Mouse (Mus musculus) erythroblast, embryonic 14.5 days (primary cell): ENCODE results near the gene Eif4a2. TPM values are rescaled to one million over a fixed set of nuclear protein-coding genes. Genes with fewer than 3 reads are reported as not detected.
A peak's percentile ranks its signal among the peaks of the same experiment; 100 is the strongest.

ENCODE experiments used
- H3K27me3 ChIP-seq: 2 replicates; pipeline ENCODE4 v1.6.1; 2012; ENCODE audit warnings: inconsistent platforms; ENCODE audit not compliant: control insufficient read depth
- H3K36me3 ChIP-seq: 2 replicates; pipeline ENCODE4 v1.6.1; 2012; ENCODE audit warnings: mild to moderate bottlenecking, inconsistent platforms; ENCODE audit not compliant: control insufficient read depth
- H3K4me1 ChIP-seq: 2 replicates; pipeline ENCODE4 v1.6.1; 2012; ENCODE audit warnings: inconsistent platforms; ENCODE audit not compliant: control insufficient read depth
- H3K4me3 ChIP-seq: replicated peaks from 2 replicates; pipeline ENCODE3; 2012; ENCODE audit warnings: moderate library complexity, mild to moderate bottlenecking, inconsistent platforms
- H3K9me3 ChIP-seq: 2 replicates; pipeline ENCODE4 v1.6.1; 2012; ENCODE audit warnings: low read length, inconsistent platforms, mixed read lengths; ENCODE audit not compliant: control insufficient read depth
- GATA1 ChIP-seq: IDR thresholded peaks from 2 replicates; pipeline ENCODE4 v1.6.1; 2012; ENCODE audit warnings: low read length, inconsistent platforms, mixed read lengths
- TAL1 ChIP-seq: IDR thresholded peaks from 3 replicates; pipeline ENCODE4 v1.6.1; 2012; ENCODE audit warnings: low read length, inconsistent platforms, mixed read lengths
- polyA plus RNA-seq: library from polyadenylated mRNA; stranded (reverse); fragments of >175 nt; gene quantifications from 2 replicates; pipeline ENCODE4 v1.2.3, GENCODE M21; 2012

Gene Eif4a2
- polyA plus RNA-seq, 1 experiment, result 0.41 TPM

DNA sequence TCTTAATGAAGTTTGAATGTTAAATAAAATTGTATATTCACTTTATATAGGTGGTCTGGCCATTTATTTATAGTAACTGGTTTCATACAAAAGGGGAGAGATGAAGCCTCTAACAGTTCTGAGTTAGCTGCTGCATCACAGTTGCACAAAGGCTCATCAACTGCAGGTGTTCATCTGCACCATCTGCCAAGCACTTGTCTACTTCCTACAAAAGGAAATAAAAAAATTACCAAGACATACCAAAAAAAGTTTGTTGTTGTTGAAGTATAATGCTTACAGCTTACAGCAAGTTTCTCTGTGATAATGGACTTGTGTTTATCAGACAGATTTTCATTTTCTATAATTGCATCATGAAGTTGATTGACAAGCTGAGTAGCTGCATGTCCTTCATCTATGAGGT lies 6.7 kb downstream of the Eif4a2 start:
- H3K4me3 ChIP-seq, result no peak overlapping the region
- H3K27me3 ChIP-seq, result no peaks in the 10 kb centered on the region
- H3K9me3 ChIP-seq, result no peaks in the 10 kb centered on the region
- TF ChIP-seq GATA1 (no peak), TAL1 (no peak)
- peaks cover 28% of the 10 kb centered on the region for H3K4me1 ChIP-seq
- peaks cover 95% of the 10 kb centered on the region for H3K36me3 ChIP-seq

DNA sequence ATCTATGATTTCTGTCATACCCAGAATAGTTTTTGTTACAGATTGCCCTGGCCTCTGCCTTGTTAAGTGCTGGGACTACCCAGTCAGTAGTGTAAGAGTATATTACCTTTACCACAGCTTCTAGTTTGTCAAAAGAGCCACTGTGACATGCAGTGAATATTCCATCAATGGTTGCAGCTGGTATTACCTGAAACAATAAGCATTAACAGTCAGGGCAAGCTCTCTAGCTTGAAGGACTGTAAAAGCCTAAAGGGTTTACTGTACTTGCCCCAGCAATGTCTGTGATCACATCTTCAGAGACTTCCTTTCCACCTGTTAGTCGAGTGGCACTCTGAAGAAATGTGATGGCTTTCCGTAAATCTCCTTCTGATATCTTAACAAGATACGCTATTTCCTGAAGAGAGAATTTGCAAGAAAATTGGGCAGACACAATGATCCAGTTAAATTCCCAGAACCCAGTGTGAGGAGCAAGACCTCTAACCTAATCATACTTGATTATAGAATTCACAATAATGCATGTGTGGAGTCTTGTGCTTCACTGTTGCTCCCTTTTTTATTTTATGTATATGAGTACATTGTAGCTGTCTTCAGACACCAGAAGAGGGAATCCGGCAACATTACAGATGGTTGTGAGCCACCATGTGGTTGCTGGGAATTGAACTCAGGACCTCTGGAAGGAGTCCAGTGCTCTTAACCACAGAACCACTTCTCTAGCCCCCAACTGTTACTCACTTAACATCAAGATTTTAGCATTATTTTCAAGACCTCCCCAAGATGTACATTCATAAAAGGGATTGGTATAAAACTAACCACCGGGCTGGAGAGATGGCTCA lies 7.3 kb downstream of the Eif4a2 start:
- Histone ChIP-seq H3K27me3 (no peaks in the 10 kb centered on the region), H3K4me1 (peaks cover 21% of the 10 kb centered on the region), H3K36me3 (peaks cover 95% of the 10 kb centered on the region), H3K4me3 (no peak overlapping the region), H3K9me3 (no peaks in the 10 kb centered on the region)
- TF ChIP-seq GATA1 (no peak), TAL1 (no peak)

DNA sequence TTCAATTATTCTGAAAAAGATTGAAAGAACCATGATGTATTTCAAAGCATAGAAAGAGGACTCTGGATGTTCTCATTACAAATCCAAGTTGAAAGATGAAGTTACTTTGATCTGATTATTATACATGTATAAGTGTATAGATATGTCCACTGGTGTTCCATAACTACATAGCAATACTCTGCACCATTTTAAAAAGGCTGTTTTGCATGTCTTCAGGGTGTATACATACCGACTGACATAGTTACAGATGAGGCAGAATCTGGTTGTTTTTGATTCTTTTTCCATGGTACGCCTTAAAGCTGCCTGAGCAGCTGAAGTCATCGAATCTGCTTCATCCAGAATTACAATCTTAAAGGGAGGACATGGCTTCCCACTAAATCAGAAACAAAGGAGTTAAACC lies 8.2 kb downstream of the Eif4a2 start:
- H3K36me3 ChIP-seq, result peaks cover 95% of the 10 kb centered on the region
- no peaks in the 10 kb centered on the region for H3K27me3 ChIP-seq
- TF ChIP-seq TAL1 (no peak), GATA1 (no peak)

DNA sequence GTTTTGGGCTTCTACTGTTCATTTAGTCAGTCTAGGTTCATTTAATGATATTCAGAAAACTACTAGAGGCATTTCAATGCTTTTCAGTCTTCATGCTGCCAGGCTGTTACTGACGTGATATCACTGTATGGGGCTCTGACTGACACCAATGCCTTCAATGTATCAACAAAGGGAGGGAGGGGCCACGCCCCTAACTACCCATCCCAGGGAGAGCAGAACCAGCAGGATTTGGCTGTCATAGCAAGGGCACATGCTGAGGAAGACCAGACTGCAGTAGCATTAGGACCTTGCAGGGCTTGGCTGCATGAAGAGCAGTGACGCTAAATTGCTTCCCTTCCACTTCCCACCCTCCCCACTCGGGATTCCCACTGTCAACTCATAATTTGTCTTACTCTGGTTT lies 9.9 kb downstream of the Eif4a2 start:
- no peak overlapping the region for H3K4me3 ChIP-seq
- no peaks in the 10 kb centered on the region for H3K9me3 ChIP-seq
- TF ChIP-seq TAL1 (no peak), GATA1 (no peak)
- H3K36me3 ChIP-seq, result peaks cover 95% of the 10 kb centered on the region
- peaks cover 4% of the 10 kb centered on the region for H3K4me1 ChIP-seq
- no peaks in the 10 kb centered on the region for H3K27me3 ChIP-seq

More for the DNA sequence above, 8.2 kb downstream of the Eif4a2 start:
- H3K4me1 ChIP-seq, result peaks cover 13% of the 10 kb centered on the region
- no peak overlapping the region for H3K4me3 ChIP-seq
- no peaks in the 10 kb centered on the region for H3K9me3 ChIP-seq

DNA sequence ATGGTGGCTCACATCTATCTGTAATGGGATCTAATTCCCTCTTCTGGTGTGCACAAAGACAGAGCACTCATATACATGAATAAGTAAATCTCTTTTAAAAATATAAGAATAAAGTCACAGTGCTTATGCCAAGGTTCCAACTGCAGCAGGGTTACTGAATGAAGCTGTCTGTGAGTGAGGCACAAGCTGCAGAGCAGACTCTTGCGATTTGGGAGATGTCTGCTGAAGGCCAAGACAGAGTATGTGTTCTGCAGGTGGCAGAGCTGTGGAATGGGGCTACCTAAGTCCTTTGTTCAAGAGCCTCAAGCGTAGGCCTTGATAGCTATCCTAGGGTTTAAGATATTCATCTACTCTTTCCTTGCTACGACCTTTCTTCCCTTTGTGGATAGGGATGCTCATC lies 15.2 kb downstream of the Eif4a2 start:
- Histone ChIP-seq H3K4me3 (no peak overlapping the region), H3K36me3 (peaks cover 87% of the 10 kb centered on the region), H3K4me1 (peaks cover 12% of the 10 kb centered on the region), H3K27me3 (no peaks in the 10 kb centered on the region), H3K9me3 (no peaks in the 10 kb centered on the region)
- TF ChIP-seq GATA1 (no peak), TAL1 (no peak)

DNA sequence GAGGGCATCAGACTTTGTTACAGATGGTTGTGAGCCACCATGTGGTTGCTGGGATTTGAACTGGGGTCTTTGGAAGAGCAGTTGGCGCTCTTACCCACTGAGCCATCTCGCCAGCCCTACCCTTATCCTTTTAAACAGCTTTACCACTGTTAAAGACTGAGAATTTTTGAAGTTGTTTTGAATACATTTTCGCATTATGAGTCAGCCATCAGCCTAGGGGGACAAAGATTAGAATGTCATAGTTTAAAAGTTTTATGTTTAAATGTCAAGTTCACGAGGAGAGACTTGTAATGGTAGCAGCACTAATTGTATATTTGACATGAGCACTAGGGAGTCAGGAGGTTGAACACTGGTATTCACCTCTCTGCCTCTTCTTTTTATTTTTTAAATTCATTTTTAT lies 15.9 kb downstream of the Eif4a2 start:
- Histone ChIP-seq H3K36me3 (peaks cover 80% of the 10 kb centered on the region), H3K9me3 (no peaks in the 10 kb centered on the region), H3K27me3 (no peaks in the 10 kb centered on the region), H3K4me3 (no peak overlapping the region), H3K4me1 (peaks cover 15% of the 10 kb centered on the region)
- no peak for TF ChIP-seq TAL1
- no peak for TF ChIP-seq GATA1

DNA sequence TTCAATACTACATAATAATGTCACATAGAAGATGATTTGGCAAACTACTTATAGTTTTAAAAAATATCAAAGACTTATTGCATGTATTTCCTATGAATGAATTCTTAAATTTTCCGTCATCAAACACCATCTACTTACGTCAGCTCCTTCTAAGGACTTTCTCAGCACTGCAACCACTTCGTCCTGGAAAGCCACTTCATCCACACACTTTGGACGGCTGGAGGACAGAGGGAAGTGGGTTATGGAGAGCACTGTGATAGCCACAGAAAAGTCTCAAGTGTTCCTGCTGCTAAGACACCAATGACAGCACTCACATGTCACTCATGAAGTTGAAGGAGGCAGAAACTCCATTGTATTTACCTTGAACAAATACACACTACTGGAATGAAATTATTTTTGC lies 17.2 kb downstream of the Eif4a2 start:
- H3K4me1 ChIP-seq, result peaks cover 28% of the 10 kb centered on the region
- H3K36me3 ChIP-seq, result peaks cover 69% of the 10 kb centered on the region
- H3K9me3 ChIP-seq, result no peaks in the 10 kb centered on the region
- no peak for TF ChIP-seq TAL1
- no peak for TF ChIP-seq GATA1
- no peaks in the 10 kb centered on the region for H3K27me3 ChIP-seq
- no peak overlapping the region for H3K4me3 ChIP-seq

DNA sequence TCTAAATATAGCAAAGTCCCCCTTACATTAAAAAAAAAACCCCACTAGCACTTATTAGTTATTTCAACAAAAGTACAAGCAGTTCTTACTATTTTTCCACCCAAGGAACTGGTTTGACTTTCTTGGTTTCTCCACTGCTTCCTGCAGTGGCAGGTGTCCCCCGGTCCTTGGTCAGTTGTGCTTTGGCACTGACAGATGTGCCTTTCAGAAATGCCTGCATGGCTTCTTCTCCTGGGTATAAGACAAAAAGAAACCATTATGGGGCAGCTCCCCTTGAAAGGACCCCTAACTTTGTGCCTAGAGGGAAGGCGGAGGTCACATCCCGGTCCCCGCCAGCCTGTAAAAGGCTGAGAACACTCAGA lies 20.0 kb downstream of the Eif4a2 start:
- H3K27me3 ChIP-seq, result no peaks in the 10 kb centered on the region
- no peak for TF ChIP-seq GATA1
- no peak for TF ChIP-seq TAL1
- peaks cover 40% of the 10 kb centered on the region for H3K36me3 ChIP-seq
- H3K9me3 ChIP-seq, result no peaks in the 10 kb centered on the region
- H3K4me1 ChIP-seq, result peaks cover 29% of the 10 kb centered on the region
- peak overlapping the region; percentile 70 for H3K4me3 ChIP-seq

DNA sequence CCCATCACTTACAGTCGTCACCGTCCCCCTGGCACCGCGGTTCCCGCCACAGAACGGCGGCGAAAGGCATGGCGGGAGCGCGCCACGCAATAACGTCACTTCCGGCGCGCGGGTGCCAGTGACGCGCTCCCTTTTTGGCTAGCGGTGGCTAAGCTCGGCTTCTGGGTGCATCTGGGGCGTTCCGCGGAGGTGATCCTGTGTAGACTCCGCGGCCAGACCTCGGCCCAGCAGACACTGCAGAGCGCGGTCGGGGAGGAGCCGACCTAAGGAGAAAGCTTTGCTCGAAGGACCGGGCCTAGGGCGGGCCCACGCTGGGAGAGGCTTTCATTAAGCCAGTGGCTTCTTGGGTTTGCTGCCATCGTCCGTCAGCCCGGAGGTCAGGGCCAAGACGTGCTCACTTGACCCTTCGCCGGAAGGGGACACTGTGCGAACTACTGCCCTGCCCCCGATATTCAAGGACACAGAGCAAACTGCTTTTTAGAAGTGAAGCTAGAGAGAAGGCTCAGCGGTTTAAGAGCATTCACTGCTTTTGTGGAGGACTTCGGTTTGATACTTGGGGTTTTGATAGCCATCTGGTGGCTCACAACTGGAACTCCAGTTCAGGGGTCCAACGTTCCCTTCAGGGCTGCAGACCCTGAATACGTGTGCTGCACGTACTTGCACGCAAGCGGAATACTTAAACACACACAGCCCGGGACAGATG lies 20.6 kb downstream of the Eif4a2 start, which contains the start of gene Rfc4:
Gene Rfc4, minus strand, starts transcription at position 65 of the 703 bp plus-strand sequence.
- Histone ChIP-seq H3K9me3 (no peaks in the 10 kb centered on the region), H3K36me3 (peaks cover 35% of the 10 kb centered on the region), H3K27me3 (no peaks in the 10 kb centered on the region), H3K4me3 (peak within 1 kb of the TSS; percentile 70), H3K4me1 (peaks cover 29% of the 10 kb centered on the region)
- no peak for TF ChIP-seq GATA1
- no peak for TF ChIP-seq TAL1
